Comparison of ENCODE assay signal across 9 mouse cellular contexts in the genomic region with DNA sequence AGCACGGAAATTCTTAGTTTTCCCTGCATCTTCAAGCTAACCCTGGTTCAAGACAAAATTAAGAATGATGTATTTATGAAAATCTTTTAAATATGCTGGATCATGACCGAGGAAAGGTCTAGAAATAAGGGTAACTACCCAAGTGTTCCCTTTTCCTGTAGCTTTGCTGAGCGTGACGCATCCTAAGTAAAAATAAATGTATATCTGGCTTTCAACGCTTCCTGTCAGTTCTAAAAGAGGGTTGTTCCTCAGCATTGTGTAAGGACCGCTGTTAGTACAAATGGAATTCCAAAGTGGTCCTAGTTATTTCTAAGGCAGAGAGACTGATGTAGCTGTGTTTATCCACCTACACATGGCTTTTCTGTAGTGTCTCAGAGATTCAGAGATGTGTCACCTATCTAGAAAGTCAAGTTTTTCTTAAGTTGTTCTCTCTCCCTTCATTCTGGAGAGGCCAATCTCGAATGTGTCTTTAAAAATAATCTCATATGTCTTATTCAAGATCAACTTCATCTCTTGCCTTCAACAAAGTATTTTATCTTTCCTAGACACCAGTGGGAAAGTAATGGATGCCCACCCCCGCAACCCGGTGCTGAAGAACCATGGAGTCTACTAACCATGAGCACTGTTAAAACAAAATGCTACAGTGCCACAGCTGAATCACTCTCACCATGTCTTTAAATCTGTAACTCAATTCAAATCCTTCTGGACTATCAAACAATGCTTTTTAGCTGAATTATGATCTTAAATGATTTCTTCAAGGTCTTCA. TPM values are rescaled to one million over a fixed set of nuclear protein-coding genes. Genes with fewer than 3 reads are reported as not detected.
DNase-seq lines count a peak whose midpoint lies in the region; ATAC-seq lines count a peak whose summit lies in the region.
"Had no signal": no experiment of that assay in that cellular context is flagged by ENCODE, and none has a peak within 500 bp of the region (broad histone marks: within the 10 kb centered on the region; RNA-seq: fewer than 3 reads in every experiment).

No protein-coding gene starts in this region.

- H3K4me3 ChIP-seq in erythroblast, embryonic 14.5 days (replicated peaks), result peak overlapping the region; percentile 100
- H3K4me3 ChIP-seq in megakaryocyte, embryonic 14.5 days (replicated peaks), result peak overlapping the region; percentile 98
- H3K4me3 ChIP-seq in limb, embryonic 10.5 days, result peak overlapping the region; percentile 92
- peak overlapping the region; percentile 79 for H3K4me3 ChIP-seq in stomach, embryonic 15.5 days (replicated peaks)

- peak overlapping the region; percentile 59 for H3K4me2 ChIP-seq in stomach, embryonic 15.5 days

- no peaks in the 10 kb centered on the region for H3K27me3 ChIP-seq in erythroblast, embryonic 14.5 days (ENCODE audit: control insufficient read depth)
- H3K27me3 ChIP-seq in megakaryocyte, embryonic 14.5 days (replicated peaks), result no peaks in the 10 kb centered on the region
- H3K27me3 ChIP-seq in limb, embryonic 10.5 days (ENCODE audit: low read depth, poor library complexity, severe bottlenecking), result no peaks in the 10 kb centered on the region
- no peaks in the 10 kb centered on the region for H3K27me3 ChIP-seq in stomach, embryonic 15.5 days (replicated peaks)

- H3K9ac ChIP-seq in stomach, embryonic 15.5 days, result peak overlapping the region; percentile 90; the same call in 1 of the 2 replicates

- peak overlapping the region; percentile 99 for H3K27ac ChIP-seq in limb, embryonic 10.5 days
- H3K27ac ChIP-seq in stomach, embryonic 15.5 days, result peak overlapping the region; percentile 98; the same call in 1 of the 2 replicates

- peaks cover 75% of the 10 kb centered on the region for H3K4me1 ChIP-seq in erythroblast, embryonic 14.5 days (ENCODE audit: control insufficient read depth)
- peaks cover 65% of the 10 kb centered on the region for H3K4me1 ChIP-seq in megakaryocyte, embryonic 14.5 days
- H3K4me1 ChIP-seq in limb, embryonic 10.5 days, result peaks cover 72% of the 10 kb centered on the region
- H3K4me1 ChIP-seq in stomach, embryonic 15.5 days, result peaks cover 22% of the 10 kb centered on the region

- ATAC-seq in erythroblast, adult 5-6 weeks (replicated peaks; ENCODE audit: low FRiP score, poor library complexity, severe bottlenecking), result no peak
- ATAC-seq in megakaryocyte, adult 5-6 weeks (ENCODE audit: poor library complexity, severe bottlenecking), result no peak
- ATAC-seq in stomach, embryonic 15.5 days (ENCODE audit: insufficient read depth, low FRiP score, low read depth), result no peak

- no peak for DNase-seq in limb, embryonic 10.5 days (ENCODE audit: low spot score)
- DNase-seq in MN1 (ENCODE audit: low spot score), result no peak
- no peak for DNase-seq in right cerebral cortex, postnatal 14 days
- DNase-seq: adrenal gland, postnatal 10 days had no signal

- no peaks in the 10 kb centered on the region for H3K9me3 ChIP-seq in erythroblast, embryonic 14.5 days (ENCODE audit: control insufficient read depth, low read length)
- no peaks in the 10 kb centered on the region for H3K9me3 ChIP-seq in megakaryocyte, embryonic 14.5 days
- H3K9me3 ChIP-seq in limb, embryonic 10.5 days (replicated peaks), result no peaks in the 10 kb centered on the region
- no peaks in the 10 kb centered on the region for H3K9me3 ChIP-seq in stomach, embryonic 15.5 days

- H3K36me3 ChIP-seq in erythroblast, embryonic 14.5 days (ENCODE audit: control insufficient read depth), result peaks cover 52% of the 10 kb centered on the region
- peaks cover 56% of the 10 kb centered on the region for H3K36me3 ChIP-seq in megakaryocyte, embryonic 14.5 days (replicated peaks; ENCODE audit: low read length)
- H3K36me3 ChIP-seq in limb, embryonic 10.5 days, result 0 out of 2 replicates have a peak, but pooled peaks cover 2% of the 10 kb centered on the region
- no peaks in the 10 kb centered on the region for H3K36me3 ChIP-seq in stomach, embryonic 15.5 days

- WGBS in limb, embryonic 10.5 days, result 86% methylated on average over 9 of the region's 9 CpGs
- WGBS in stomach, embryonic 15.5 days, result 42% methylated on average over 9 of the region's 9 CpGs

RNA-seq across cellular contexts. Expression of a gene that starts 2.4 kb away (rescaled TPM):
- 1.6 and 1.7 TPM in 2 replicates for polyA plus RNA-seq in erythroblast, embryonic 14.5 days (2012)
- 52.5 and 91.5 TPM in 2 replicates for total RNA-seq in erythroblast, adult 5-6 weeks (2015; ENCODE audit: low replicate concordance)
- total RNA-seq in erythroblast, adult 5-6 weeks (2017; ENCODE audit: low replicate concordance), result 30.5 and 34.6 TPM in 2 replicates
- 11.9 and 34.2 TPM in 2 replicates for polyA plus RNA-seq in megakaryocyte, embryonic 14.5 days (2012; ENCODE audit: insufficient read depth, low replicate concordance)
- 148 TPM in 2 replicates for total RNA-seq in megakaryocyte, adult 5-6 weeks (2015)
- total RNA-seq in megakaryocyte, adult 5-6 weeks (2017), result 81.2 and 94.4 TPM in 2 replicates
- 33.8 and 37.2 TPM in 2 replicates for polyA plus RNA-seq in limb, embryonic 10.5 days (2016; fragmentation: Nextera tagmentation; extraction: Ambion mirVana)
- 93.9 and 97.4 TPM in 2 replicates for polyA plus RNA-seq in stomach, embryonic 15.5 days (2015; fragmentation: Nextera tagmentation; extraction: Ambion mirVana)

RNA-seq across cellular contexts. Expression of a gene that starts 42.9 kb away (rescaled TPM):
- polyA plus RNA-seq in erythroblast, embryonic 14.5 days (2012), result 16.1 and 18.8 TPM in 2 replicates
- 181 and 187 TPM in 2 replicates for total RNA-seq in erythroblast, adult 5-6 weeks (2015; ENCODE audit: low replicate concordance)
- 98.5 and 192 TPM in 2 replicates for total RNA-seq in erythroblast, adult 5-6 weeks (2017; ENCODE audit: low replicate concordance)
- polyA plus RNA-seq in megakaryocyte, embryonic 14.5 days (2012; ENCODE audit: insufficient read depth, low replicate concordance), result 28.2 and 136 TPM in 2 replicates
- total RNA-seq in megakaryocyte, adult 5-6 weeks (2015), result 596 and 620 TPM in 2 replicates
- total RNA-seq in megakaryocyte, adult 5-6 weeks (2017), result 223 and 241 TPM in 2 replicates
- 352 and 369 TPM in 2 replicates for polyA plus RNA-seq in limb, embryonic 10.5 days (2016; fragmentation: Nextera tagmentation; extraction: Ambion mirVana)
- 241 and 344 TPM in 2 replicates for polyA plus RNA-seq in stomach, embryonic 15.5 days (2015; fragmentation: Nextera tagmentation; extraction: Ambion mirVana)
